Mouse (Mus musculus) MEL (cell line): ENCODE results near the gene Pik3r4. TPM values are rescaled to one million over a fixed set of nuclear protein-coding genes. Genes with fewer than 3 reads are reported as not detected.

Source experiments
- DNase-seq: peaks from one replicate; pipeline ENCODE4 v3.0.0; 2011; ENCODE audit warnings: low read depth, low spot score
- H3K27ac ChIP-seq: 2 replicates; pipeline ENCODE4 v1.5.1; 2012; ENCODE audit warnings: low read depth, mild to moderate bottlenecking, control low read depth, low read length, moderate library complexity; ENCODE audit not compliant: control insufficient read depth
- H3K27me3 ChIP-seq, 2 experiments: fragments of 150-350 bp in 1 of 2; sonication (generic) in 1 of 2; 2 replicates each; pipeline ENCODE4 v1.6.1; 2012; ENCODE audit warnings: low read length in 2 of 2, mild to moderate bottlenecking in 2 of 2, improper control_type of control experiment in 1 of 2, moderate library complexity in 1 of 2; ENCODE audit not compliant: insufficient read depth in 2 of 2, control insufficient read depth in 1 of 2
- H3K36me3 ChIP-seq, 2 experiments: 2 replicates each; pipeline ENCODE4 v1.6.1; 2012 to 2014; ENCODE audit warnings: low read length in 2 of 2, improper control_type of control experiment in 1 of 2, inconsistent platforms in 1 of 2, mild to moderate bottlenecking in 1 of 2; ENCODE audit not compliant: insufficient read depth in 2 of 2, control insufficient read depth in 1 of 2
- H3K4me1 ChIP-seq, 2 experiments: fragments of 150-350 bp in 1 of 2; sonication (generic) in 1 of 2; 2 replicates each; pipeline ENCODE4 v1.6.1; 2012; ENCODE audit warnings: low read length in 2 of 2, improper control_type of control experiment in 1 of 2, mild to moderate bottlenecking in 1 of 2; ENCODE audit not compliant: insufficient read depth in 2 of 2, control insufficient read depth in 1 of 2
- H3K4me3 ChIP-seq, 2 experiments: fragments of 150-350 bp in 1 of 2; sonication (generic) in 1 of 2; 2 replicates each; pipeline ENCODE4 v1.5.1; 2012; ENCODE audit warnings: low read depth in 2 of 2, low read length in 2 of 2, mild to moderate bottlenecking in 2 of 2, moderate library complexity in 2 of 2, control low read depth in 1 of 2, improper control_type of control experiment in 1 of 2; ENCODE audit not compliant: control insufficient read depth in 1 of 2, insufficient read depth in 1 of 2
- H3K79me2 ChIP-seq: 2 replicates; pipeline ENCODE4 v1.6.1; 2012; ENCODE audit warnings: mild to moderate bottlenecking, low read length, moderate library complexity; ENCODE audit not compliant: control insufficient read depth, poor library complexity, insufficient read depth
- H3K9ac ChIP-seq: 2 replicates; pipeline ENCODE4 v1.6.1; 2012; ENCODE audit warnings: low read depth, mild to moderate bottlenecking, control low read depth, low read length, moderate library complexity; ENCODE audit not compliant: control insufficient read depth, poor library complexity, severe bottlenecking
- H3K9me3 ChIP-seq: fragments of 150-350 bp; sonication (generic); replicated peaks from 2 replicates; pipeline ENCODE4 v1.6.1; 2012; ENCODE audit warnings: mild to moderate bottlenecking, low read length, improper control_type of control experiment, moderate library complexity; ENCODE audit not compliant: insufficient read depth
- BHLHE40 ChIP-seq: IDR thresholded peaks from 2 replicates; pipeline ENCODE4 v1.6.1; 2012; ENCODE audit warnings: low read depth, mild to moderate bottlenecking, inconsistent platforms, low read length, improper control_type of control experiment, borderline replicate concordance
- CHD1 ChIP-seq: IDR thresholded peaks from 2 replicates; pipeline ENCODE4 v1.6.1; 2012; ENCODE audit warnings: low read depth, mild to moderate bottlenecking, inconsistent platforms, low read length, improper control_type of control experiment
- CHD2 ChIP-seq: IDR thresholded peaks from 2 replicates; pipeline ENCODE4 v1.6.1; 2011; ENCODE audit warnings: low read length, improper control_type of control experiment
- CTCF ChIP-seq, 3 experiments: IDR thresholded peaks in 2 of 3; conservative IDR thresholded peaks in 1 of 3; 2 replicates each; pipeline ENCODE4 v1.5.1; 2011 to 2012; ENCODE audit warnings: low read length in 3 of 3, low read depth in 2 of 3, mild to moderate bottlenecking in 2 of 3, improper control_type of control experiment in 1 of 3, inconsistent platforms in 1 of 3, mixed read lengths in 1 of 3, moderate library complexity in 1 of 3; ENCODE audit not compliant: control insufficient read depth in 1 of 3, insufficient read depth in 1 of 3, poor library complexity in 1 of 3, severe bottlenecking in 1 of 3
- E2F4 ChIP-seq: IDR thresholded peaks from 2 replicates; pipeline ENCODE4 v1.6.1; 2011; ENCODE audit warnings: low read depth, low read length, improper control_type of control experiment, borderline replicate concordance
- EP300 ChIP-seq, 2 experiments: IDR thresholded peaks; 2 replicates each; pipeline ENCODE4 v1.6.1; 2011; ENCODE audit warnings: improper control_type of control experiment in 2 of 2, low read length in 2 of 2, low read depth in 1 of 2, mild to moderate bottlenecking in 1 of 2
- ETS1 ChIP-seq: IDR thresholded peaks from 2 replicates; pipeline ENCODE4 v1.6.1; 2012; ENCODE audit warnings: low read depth, mild to moderate bottlenecking, inconsistent platforms, low read length, improper control_type of control experiment, moderate library complexity
- GABPA ChIP-seq: IDR thresholded peaks from 2 replicates; pipeline ENCODE4 v1.6.1; 2012; ENCODE audit warnings: low read depth, mild to moderate bottlenecking, inconsistent platforms, low read length, improper control_type of control experiment, moderate library complexity
- HCFC1 ChIP-seq: IDR thresholded peaks from 2 replicates; pipeline ENCODE4 v1.6.1; 2012; ENCODE audit warnings: low read depth, mild to moderate bottlenecking, inconsistent platforms, low read length, improper control_type of control experiment, moderate library complexity
- JUND ChIP-seq: IDR thresholded peaks from 2 replicates; pipeline ENCODE4 v1.6.1; 2011; ENCODE audit warnings: low read depth, mild to moderate bottlenecking, improper control_type of control experiment, low read length
- KAT2A ChIP-seq: conservative IDR thresholded peaks from 2 replicates; pipeline ENCODE4 v1.6.1; 2012; ENCODE audit warnings: low read depth, low read length, improper control_type of control experiment, inconsistent platforms
- MAFK ChIP-seq: IDR thresholded peaks from 2 replicates; pipeline ENCODE4 v1.6.1; 2011; ENCODE audit warnings: low read depth, mild to moderate bottlenecking, low read length, improper control_type of control experiment, borderline replicate concordance
- MAX ChIP-seq: IDR thresholded peaks from 2 replicates; pipeline ENCODE4 v1.6.1; 2011; ENCODE audit warnings: low read length, improper control_type of control experiment
- MAZ ChIP-seq: IDR thresholded peaks from 2 replicates; pipeline ENCODE4 v1.6.1; 2012; ENCODE audit warnings: low read depth, mild to moderate bottlenecking, inconsistent platforms, low read length, improper control_type of control experiment
- NELFE ChIP-seq: IDR thresholded peaks from 2 replicates; pipeline ENCODE4 v1.6.1; 2011; ENCODE audit warnings: low read depth, low read length, improper control_type of control experiment
- NRF1 ChIP-seq: IDR thresholded peaks from 2 replicates; pipeline ENCODE4 v1.6.1; 2014; ENCODE audit warnings: low read depth, mild to moderate bottlenecking, inconsistent platforms, low read length, improper control_type of control experiment, moderate library complexity; ENCODE audit not compliant: poor library complexity, insufficient read depth, severe bottlenecking
- SIN3A ChIP-seq: IDR thresholded peaks from 2 replicates; pipeline ENCODE4 v1.6.1; 2012; ENCODE audit warnings: low read length, improper control_type of control experiment, inconsistent platforms
- SMC3 ChIP-seq: IDR thresholded peaks from 2 replicates; pipeline ENCODE4 v1.6.1; 2011; ENCODE audit warnings: low read depth, low read length, improper control_type of control experiment
- TAL1 ChIP-seq: IDR thresholded peaks from 2 replicates; pipeline ENCODE4 v1.6.1; 2012; ENCODE audit warnings: mild to moderate bottlenecking, inconsistent platforms, low read length, moderate library complexity, mixed read lengths
- TBP ChIP-seq: IDR thresholded peaks from 2 replicates; pipeline ENCODE4 v1.8.0; 2011; ENCODE audit warnings: low read depth, low read length, improper control_type of control experiment
- TCF12 ChIP-seq: IDR thresholded peaks from 2 replicates; pipeline ENCODE4 v1.6.1; 2014; ENCODE audit warnings: low read depth, mild to moderate bottlenecking, inconsistent platforms, low read length, improper control_type of control experiment, moderate library complexity
- USF1 ChIP-seq: IDR thresholded peaks from 2 replicates; pipeline ENCODE4 v1.6.1; 2014; ENCODE audit warnings: low read depth, mild to moderate bottlenecking, inconsistent platforms, low read length, improper control_type of control experiment, moderate library complexity
- USF2 ChIP-seq, 2 experiments: IDR thresholded peaks; 2 replicates each; pipeline ENCODE4 v1.6.1; 2011 to 2012; ENCODE audit warnings: improper control_type of control experiment in 2 of 2, low read length in 2 of 2, borderline replicate concordance in 1 of 2, inconsistent platforms in 1 of 2, low read depth in 1 of 2, mild to moderate bottlenecking in 1 of 2; ENCODE audit not compliant: insufficient read depth in 1 of 2
- ZC3H11A ChIP-seq: IDR thresholded peaks from 2 replicates; pipeline ENCODE4 v1.6.1; 2012; ENCODE audit warnings: low read depth, mild to moderate bottlenecking, inconsistent platforms, low read length, improper control_type of control experiment
- ZKSCAN1 ChIP-seq: IDR thresholded peaks from 2 replicates; pipeline ENCODE4 v1.6.1; 2012; ENCODE audit warnings: low read depth, mild to moderate bottlenecking, inconsistent platforms, low read length, improper control_type of control experiment, moderate library complexity
- ZMIZ1 ChIP-seq: IDR thresholded peaks from 2 replicates; pipeline ENCODE4 v1.6.1; 2012; ENCODE audit warnings: low read depth, mild to moderate bottlenecking, inconsistent platforms, low read length, improper control_type of control experiment, moderate library complexity
- polyA plus RNA-seq, 2 experiments: library from polyadenylated mRNA; stranded (reverse) in 1 of 2; unstranded in 1 of 2; fragments of >175 nt in 1 of 2; fragments of >200 nt in 1 of 2; gene quantifications; 2 replicates each; pipeline versions ENCODE4 v1.2.1 to v1.2.4; 2012; ENCODE audit warnings: low replicate concordance in 2 of 2, low read depth in 1 of 2; ENCODE audit not compliant: insufficient read length in 2 of 2, insufficient read depth in 1 of 2, missing spikeins in 1 of 2
- total RNA-seq: library from RNA; depleted of rRNA; stranded (reverse); fragments of 300-350 nt; gene quantifications from 2 replicates; pipeline ENCODE4 v1.2.3, GENCODE M21; 2012

Pik3r4 gene
- total and polyA plus RNA-seq, 3 experiments: 6.6 to 139 (median 22.9) TPM

DNA sequence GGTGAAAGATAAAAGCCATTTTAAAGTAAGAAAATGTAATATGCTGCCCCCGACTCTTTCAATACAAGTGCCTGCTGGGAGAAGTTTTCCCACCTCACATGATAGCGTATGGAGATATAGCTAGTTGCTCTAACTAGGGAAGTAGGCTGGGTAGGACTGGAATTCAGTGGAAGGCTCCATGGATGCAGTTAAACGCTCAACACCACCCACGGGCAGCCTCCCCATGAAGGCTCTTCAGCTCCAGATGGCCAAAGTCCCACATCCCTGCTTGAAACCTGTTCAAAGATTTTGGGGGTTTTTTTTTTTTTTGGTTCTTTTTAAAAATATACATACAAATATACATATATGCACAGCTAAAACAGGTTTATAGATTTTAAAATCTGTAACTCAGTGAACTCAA, 77.7 kb downstream of the Pik3r4 start:
- H3K27ac ChIP-seq: no peak overlapping the region
- no peak overlapping the region for H3K4me3 ChIP-seq
- no peak overlapping the region for H3K9ac ChIP-seq
- no peaks in the 10 kb centered on the region; a peak in 2 of 4 replicates for H3K27me3 ChIP-seq
- TF ChIP-seq HCFC1: no peak
- no peak for TF ChIP-seq NELFE
- no peak for TF ChIP-seq USF2 (IDR thresholded peaks at IDR 0.05; ENCODE audit: borderline replicate concordance in 1 of 2, insufficient read depth in 1 of 2, low read depth in 1 of 2, low read length in 2 of 2)
- TF ChIP-seq SMC3: no peak
- no peak for TF ChIP-seq ETS1
- no peak for TF ChIP-seq USF1
- no peak for TF ChIP-seq GABPA
- TF ChIP-seq KAT2A: no peak
- no peak for TF ChIP-seq ZMIZ1
- no peak for TF ChIP-seq ZKSCAN1
- no peak for TF ChIP-seq CTCF (IDR thresholded peaks at IDR 0.05 in 2 of 3, conservative IDR thresholded peaks at IDR 0.05 in 1 of 3; ENCODE audit: control insufficient read depth in 1 of 3, insufficient read depth in 1 of 3, low read depth in 2 of 3, low read length in 3 of 3, poor library complexity in 1 of 3, severe bottlenecking in 1 of 3)
- no peak for TF ChIP-seq TBP
- TF ChIP-seq EP300 (IDR thresholded peaks at IDR 0.05; ENCODE audit: low read depth in 1 of 2, low read length in 2 of 2): no peak
- no peak for TF ChIP-seq NRF1
- TF ChIP-seq MAFK: no peak
- TF ChIP-seq E2F4: no peak
- TF ChIP-seq CHD2: no peak
- TF ChIP-seq SIN3A: no peak
- no peaks in the 10 kb centered on the region for H3K36me3 ChIP-seq
- H3K79me2 ChIP-seq: no peaks in the 10 kb centered on the region
- H3K9me3 ChIP-seq: no peaks in the 10 kb centered on the region
- no peaks in the 10 kb centered on the region for H3K4me1 ChIP-seq
- DNase-seq: no peak

DNA sequence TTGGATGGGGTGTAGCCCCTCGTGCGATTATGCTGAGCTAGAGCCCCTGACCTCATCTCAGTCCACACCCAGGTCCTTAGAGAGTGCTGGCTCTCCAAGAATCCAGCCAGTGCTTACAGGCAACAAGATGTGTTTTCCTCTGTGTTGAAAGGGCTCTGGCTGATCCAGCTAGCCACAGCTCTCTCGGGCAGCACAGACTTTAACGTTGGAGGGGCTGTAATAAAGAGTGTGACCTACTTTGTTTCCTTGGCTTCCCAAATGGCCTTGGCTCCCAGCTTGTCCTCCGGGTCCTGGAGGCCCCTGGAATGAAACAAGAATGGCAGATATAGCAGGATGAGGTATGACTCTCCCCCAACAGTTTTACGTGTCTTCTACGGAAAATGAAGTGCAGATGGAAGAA, 89.2 kb downstream of the Pik3r4 start:
- no peaks in the 10 kb centered on the region for H3K79me2 ChIP-seq
- no peak overlapping the region for H3K27ac ChIP-seq
- no peak for DNase-seq
- no peaks in the 10 kb centered on the region for H3K4me1 ChIP-seq
- no peak overlapping the region for H3K4me3 ChIP-seq
- no peak overlapping the region for H3K9ac ChIP-seq
- H3K9me3 ChIP-seq: no peaks in the 10 kb centered on the region
- H3K27me3 ChIP-seq: no peaks in the 10 kb centered on the region
- TF ChIP-seq BHLHE40 (no peak), TCF12 (no peak), MAZ (no peak), HCFC1 (no peak), JUND (no peak), CHD1 (no peak), ZKSCAN1 (no peak), MAX (no peak), ETS1 (no peak), ZC3H11A (no peak), TAL1 (no peak)
- H3K36me3 ChIP-seq: no peaks in the 10 kb centered on the region
